Mouse (Mus musculus) spleen, adult 18-20 months (tissue): ENCODE results near the gene Prss16.

Source experiments
- DNase-seq, 2 experiments: peaks; one replicate each; pipeline ENCODE4 v3.0.0; 2022; ENCODE audit warnings: mixed read lengths in 2 of 2

The Prss16 gene

DNA sequence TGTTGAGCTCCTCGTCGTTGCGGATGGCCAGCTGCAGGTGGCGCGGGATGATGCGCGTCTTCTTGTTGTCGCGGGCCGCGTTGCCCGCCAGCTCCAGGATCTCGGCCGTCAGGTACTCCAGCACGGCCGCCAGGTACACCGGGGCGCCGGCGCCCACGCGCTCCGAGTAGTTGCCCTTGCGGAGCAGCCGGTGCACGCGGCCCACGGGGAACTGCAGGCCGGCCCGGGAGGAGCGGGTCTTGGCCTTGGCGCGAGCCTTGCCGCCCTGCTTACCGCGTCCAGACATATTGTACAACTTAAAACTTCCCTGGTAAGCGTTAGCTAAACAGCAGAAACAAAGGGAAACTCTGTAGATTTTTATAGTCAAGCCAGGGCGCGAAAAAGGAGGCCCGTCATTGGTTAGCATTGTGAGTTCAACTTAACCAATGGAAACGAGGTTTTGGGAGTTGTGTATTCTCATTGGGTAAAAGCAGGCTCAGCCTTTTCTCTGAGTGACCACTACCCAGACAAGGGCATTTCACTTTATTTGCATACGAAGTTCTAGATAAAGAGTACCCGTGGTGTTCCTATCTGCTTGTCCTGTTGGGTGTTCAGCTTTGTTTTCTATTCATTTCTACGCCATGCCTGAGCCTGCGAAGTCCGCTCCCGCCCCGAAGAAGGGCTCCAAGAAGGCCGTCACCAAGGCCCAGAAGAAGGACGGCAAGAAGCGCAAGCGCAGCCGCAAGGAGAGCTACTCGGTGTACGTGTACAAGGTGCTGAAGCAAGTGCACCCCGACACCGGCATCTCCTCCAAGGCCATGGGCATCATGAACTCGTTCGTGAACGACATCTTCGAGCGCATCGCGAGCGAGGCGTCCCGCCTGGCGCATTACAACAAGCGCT lies 26.0 kb upstream of the Prss16 start, which contains the start of the genes Hist1h2ah and Hist1h2bk:
Gene Hist1h2ah, minus strand, starts transcription at position 302 of the 882 bp plus-strand sequence.
Gene Hist1h2bk, plus strand, starts transcription at position 604 of the 882 bp plus-strand sequence.
- DNase-seq, result peak; percentile 53 to 63

DNA sequence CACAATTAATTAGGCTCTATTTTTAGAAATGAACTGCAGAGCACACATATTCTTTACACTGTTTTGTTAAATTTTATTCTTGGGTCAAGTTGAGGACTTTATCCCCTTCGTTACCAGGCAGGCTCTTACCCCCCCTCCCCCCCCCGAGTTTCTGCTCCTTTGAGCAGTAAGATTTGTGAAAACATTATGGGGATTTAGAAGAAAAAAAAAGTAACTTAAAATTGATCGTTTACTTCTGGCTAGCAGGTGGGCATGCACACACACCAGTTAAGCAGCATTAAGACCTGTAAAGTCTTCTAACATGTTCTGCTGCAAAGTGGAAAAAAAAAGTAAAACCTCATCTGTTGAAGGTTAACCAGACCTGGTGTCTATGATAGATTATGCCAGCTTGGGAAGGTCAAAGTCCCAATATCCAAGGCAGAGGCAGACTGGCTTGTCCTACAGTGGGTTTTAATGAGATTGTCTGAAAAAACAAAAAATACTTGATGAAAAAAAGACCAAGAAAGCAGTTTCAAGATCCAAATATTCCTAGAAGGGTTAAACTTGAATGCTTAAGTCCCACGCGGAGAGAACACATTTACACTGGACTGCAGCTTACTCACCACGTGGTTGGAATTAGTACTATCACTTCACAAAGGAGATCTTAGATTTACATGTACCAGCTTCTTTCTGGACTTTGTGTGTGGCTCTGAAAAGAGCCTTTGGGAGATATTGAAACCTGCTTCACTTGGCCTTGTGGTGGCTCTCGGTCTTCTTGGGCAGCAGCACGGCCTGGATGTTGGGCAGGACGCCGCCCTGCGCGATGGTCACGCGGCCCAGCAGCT lies 25.1 kb upstream of the Prss16 start:
- no peak for DNase-seq

DNA sequence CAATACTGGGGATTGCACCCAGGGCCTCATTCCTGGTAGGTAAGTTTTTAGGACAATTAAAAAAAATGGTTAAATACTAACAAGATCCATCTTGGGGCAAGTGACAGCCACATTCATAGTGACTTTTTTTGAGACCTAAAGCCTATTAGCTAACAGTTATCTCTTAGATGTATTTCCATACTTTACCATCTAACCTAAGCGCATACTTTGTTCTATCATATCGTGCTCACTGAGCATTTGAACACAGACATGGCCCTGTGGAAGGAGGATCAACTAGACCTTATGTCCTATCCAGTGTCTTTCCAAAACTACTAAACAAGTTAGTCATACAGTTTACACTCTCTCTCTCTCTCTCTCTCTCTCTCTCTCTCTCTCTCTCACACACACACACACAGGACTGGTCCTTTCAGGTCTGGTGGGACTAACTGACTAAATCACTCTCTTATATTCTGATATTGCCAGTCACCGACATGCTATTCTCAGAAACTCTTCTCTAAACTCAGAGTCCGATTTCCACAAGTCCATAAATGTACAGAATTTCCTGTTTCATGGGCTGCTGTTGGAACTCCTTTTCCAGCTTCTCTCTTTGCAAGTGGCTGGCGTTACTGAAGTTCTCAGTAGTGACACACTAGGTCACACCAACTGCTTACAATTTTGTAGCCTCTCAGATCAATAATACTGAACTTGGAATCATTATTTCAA lies 24.4 kb upstream of the Prss16 start:
- no peak for DNase-seq

DNA sequence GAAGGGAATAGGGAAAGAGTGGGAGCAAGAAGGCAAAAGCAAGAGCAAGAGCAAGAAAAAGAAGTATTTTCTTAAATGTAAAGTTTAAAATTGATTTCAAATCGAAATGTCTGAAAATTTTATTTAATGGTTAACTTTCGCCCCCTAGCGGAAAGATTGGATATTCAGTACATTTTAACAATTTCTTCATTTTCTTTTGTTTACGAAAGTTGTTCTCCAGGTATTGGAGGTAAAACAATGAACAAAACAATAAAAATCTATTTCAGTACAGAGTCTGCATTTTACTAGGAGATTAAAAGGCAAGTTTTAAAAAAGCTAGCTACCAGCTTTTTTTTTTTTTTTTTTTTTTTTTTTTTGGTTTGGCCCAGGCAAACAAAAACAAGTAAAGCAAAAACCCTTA lies 21.0 kb upstream of the Prss16 start:
- no peak for DNase-seq

DNA sequence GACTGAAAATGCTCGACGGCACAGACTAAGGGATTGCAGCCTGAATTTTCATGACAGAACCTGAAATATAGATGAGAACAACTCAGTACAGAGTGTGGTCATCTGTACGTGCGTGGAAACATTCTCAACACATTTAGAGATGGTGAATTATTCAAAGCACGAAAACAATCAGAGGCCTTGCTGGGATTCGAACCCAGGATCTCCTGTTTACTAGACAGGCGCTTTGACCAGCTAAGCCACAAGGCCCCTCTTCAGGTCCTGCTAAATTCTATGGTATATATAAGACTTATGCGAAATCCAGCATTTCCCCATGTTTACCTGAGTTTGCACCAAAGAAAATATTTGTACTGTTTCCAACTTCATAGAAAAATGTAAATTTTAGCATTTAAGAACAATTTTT lies 20.4 kb upstream of the Prss16 start:
- no peak for DNase-seq

DNA sequence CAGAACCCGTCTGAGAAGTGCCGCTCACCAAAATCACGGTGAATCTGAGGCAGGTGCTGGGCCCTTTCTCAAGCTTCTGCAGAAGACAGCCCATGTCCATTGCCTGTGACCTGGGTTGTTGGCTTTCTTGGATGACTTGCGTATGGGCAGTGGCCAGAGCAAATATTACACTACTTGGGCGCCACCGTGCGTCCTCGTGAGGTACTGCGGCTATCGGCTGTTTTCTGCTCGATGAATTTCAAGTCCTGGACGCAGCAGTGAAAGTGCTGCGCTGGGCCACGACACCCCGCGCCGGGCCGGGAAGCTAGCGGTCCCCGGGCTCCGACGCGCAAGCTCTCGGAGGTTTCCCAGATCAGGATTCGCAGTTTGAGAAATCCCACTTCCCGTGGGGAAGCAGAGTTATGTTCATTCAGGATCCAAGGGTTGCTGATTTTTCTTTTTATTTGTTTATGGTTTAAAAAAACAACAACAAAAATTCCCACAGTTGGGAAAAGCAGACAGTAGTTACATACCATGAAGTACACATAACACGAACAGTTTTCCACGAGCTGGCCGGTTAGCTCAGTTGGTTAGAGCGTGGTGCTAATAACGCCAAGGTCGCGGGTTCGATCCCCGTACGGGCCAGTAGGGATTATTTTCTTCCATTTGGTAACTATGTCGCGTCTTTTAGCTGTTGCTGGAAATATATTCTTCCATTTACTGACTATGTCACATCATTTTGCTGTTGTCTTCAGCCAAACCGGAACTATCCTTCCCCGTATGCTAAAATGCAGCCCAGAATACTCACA lies 19.3 kb upstream of the Prss16 start:
- peak; percentile 82 to 94 for DNase-seq

DNA sequence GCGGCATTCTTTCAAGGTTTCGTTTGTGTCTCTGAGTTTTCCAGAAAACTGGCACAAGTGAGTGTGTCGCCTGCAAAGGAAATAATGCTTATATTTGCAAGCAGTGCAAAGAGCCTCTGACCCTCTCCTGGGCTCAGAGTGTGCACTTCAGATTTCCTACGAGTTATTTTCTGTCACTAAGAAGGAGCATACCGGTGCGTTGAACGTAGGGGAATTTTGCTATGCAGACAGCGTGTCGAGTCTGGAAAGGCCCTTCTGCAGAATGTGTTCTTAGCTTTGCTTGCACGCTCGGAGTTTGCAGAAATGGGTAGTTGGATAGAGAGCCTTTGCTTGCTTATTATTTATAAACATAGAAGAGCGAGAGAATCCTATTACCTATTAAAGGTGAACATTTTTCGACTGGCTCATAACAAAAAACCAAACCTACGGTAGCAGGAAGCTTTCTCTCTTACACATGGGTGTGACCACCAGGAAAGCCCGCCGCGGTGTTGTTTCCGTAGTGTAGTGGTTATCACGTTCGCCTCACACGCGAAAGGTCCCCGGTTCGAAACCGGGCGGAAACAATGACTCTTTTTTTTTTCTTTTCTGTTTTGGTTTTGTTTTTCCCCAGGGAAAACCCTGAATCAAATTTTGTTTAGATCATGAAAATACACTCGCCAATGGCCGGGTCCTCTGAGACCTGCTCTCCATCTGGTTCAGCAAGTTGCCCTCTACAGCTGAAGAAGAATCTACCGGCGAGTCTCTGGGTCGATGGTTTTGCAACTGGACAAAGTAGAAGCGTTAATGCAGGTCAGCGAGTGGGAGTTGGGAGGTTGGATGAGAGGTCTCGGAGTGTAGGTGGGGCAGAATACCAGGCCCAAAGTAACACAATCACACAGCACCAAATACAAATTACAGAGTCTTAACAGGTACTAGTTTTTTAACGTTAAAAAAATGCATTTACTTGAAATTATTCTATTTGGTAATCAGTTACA lies 16.8 kb upstream of the Prss16 start:
- DNase-seq, result peak; percentile 67 to 80

DNA sequence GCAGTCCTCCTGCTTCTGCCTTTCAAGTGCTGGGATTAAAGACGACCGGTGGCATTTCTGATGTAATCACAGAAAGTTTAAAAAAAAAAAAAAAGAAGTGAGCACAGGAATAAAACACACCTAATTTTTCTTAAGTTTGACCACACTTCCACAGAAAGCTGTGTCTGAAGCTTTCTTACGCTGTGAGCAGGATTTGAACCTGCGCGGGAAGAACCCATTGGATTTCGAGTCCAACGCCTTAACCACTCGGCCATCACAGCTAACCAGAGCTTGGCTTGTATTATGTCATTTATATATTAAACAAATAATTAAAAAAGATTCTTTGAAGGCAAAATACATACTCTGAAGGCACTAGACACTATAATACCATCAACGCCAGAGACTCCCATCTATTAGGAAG lies 12.7 kb upstream of the Prss16 start:
- peak; percentile 51 to 67 for DNase-seq

DNA sequence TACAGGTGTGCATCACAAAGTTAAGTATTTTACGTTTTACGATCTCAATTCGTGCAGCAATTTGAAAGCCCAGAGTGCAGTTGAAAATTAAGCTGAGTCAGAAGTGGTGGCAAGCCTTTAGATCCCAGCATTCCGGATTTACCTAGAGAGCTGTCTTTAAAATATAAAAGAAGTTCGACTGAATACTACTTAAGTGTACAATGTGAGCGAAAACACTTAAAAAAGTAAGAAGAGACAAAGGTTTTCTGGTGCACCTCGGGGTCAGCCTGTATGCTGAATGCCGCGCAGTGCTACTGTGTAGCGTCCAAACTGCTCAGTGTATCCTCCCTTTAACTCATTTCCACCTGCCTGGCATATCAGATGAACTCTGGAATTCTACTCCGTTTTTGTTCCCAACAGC lies 12.0 kb upstream of the Prss16 start:
- DNase-seq, result no peak

DNA sequence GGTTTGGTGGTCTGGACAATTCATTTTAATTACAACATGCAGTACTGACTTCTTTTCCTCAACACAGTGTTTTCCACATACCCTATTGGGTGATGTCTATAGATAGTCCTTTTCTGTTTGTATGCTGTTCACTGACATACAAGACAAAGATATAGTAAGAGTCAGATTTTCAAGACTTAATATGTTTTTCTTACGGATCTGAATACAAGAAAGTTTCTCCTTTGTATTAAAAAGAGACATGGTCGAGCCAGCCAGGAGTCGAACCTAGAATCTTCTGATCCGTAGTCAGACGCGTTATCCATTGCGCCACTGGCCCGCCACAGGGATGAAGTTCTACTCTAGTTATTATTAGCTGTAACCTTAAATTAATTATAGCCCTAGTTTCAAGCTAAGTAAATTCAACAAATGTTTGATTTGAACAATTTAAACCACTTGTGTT lies 11.4 kb upstream of the Prss16 start:
- peak in 1 of 2 experiments; percentile 57 for DNase-seq

DNA sequence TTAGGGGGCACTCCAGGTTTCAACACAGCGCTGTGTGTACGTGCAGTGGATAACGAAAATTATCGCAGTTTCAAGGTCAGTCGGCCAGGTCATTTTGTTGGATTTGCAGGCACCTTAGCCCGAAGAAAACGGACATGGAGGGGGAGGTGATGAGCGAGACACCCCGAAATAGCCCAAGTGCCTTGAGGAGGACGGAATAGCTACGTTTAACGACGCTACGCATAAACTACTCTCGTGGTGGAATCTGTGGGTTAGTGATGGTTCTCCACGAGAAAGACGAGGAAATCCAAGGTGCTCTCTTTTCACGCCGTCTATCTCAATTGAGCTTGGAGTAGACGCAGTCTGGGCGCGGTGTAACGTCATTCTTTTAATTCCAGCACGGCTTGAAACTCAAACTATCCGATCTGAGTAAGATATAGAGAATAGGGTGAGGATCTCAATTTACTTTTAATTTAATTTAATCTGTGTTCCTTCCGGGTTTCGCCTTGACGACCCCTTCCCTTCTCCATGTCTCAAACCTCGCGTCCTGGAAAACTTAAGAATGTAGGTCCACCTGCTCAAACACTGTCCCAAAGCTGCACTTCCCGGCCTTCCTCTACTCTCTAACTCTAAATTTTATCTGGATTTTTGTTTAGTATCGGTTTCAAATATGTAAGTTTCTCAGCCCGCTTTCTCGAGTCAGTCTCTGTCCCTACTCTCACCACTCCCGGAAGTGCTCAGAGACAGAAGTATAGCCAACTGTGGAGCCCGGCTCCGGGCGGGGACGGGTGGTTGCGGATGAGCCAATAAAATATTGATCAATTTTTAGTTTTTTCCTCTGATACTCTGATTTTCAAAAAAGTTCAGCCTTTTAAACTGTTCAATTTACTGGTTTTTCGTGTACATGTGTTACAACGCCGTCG lies 10.6 kb upstream of the Prss16 start:
- no peak for DNase-seq

DNA sequence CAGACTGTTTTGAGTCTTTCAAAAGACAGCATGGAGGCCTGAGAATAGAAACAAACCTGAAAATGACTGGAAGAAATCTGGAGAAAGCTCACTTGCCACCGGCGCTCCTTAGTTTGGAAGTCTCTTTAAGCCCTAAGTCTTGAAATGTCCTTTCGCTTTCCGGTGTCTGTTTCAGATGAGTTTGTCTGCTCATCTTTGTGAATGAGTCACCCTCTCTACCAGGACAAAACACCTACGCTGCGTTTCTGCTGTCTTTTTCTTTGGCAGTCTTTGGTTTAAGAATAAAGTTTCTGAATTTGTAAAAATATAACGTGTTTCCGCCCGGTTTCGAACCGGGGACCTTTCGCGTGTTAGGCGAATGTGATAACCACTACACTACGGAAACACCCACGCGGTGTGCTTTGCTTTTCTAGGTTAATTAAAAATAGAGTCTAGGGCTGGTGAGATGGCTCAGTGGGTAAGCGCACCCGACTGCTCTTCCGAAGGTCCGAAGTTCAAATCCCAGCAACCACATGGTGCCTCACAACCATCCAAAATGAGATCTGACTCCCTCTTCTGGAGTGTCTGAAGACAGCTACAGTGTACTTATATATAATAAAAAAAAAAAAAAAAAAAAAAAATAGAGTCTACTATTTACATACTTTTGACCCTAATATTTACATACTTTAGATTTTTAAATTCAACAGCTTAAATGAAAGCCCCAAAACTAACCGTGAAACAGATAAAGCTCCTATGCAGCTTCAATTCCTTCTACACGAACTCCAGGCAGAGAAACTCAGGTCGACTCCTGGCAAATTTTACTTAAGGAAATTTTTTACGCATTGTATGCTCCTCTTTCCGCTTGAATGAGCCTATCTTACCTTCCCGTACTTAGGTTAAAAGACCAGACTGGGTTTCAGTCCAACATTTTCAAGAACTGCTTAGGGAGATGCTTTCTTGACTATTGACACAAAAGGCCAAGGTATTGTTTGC lies 6.2 kb upstream of the Prss16 start:
- peak; percentile 59 to 78 for DNase-seq

DNA sequence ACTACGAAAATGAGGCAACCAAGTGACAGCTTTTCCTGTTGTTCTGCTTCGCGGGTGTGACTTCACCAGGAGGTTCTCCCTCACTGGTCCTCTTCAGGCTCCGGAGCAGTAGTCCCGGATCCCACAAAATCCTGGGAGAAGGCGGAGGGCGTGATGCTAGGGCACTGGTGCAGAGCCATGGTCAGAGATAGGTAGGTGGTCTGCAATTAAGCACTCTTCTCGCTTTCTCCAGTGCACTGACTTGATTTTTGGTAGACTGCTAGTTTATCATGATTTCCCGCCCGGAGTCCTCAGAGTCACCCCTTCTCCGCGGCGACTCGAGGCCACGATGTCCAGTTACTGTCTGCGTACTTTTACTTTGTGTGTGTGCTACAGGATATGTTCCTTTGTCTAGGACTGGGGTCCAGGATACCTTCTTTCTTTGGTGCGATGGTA lies 4.9 kb upstream of the Prss16 start:
- DNase-seq, result no peak

DNA sequence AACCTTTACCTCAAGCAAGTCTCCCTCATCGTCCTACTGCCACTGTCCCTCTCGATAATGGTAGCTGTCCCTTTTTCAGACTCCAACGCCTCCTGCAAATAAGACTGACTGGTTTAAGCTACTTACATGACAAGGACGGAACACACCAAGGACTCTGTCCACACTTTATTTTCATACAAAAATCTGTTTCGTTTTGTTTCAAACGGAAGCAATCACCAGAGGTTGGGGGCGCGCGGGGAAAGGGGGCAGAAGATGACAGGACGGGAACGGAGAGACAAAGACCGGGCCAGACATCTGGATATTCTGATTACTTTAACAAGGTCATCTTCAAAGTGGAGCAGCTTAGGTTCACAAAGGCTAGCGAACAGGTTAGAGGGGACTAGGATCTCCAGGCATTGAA lies 4.2 kb upstream of the Prss16 start:
- DNase-seq, result no peak

DNA sequence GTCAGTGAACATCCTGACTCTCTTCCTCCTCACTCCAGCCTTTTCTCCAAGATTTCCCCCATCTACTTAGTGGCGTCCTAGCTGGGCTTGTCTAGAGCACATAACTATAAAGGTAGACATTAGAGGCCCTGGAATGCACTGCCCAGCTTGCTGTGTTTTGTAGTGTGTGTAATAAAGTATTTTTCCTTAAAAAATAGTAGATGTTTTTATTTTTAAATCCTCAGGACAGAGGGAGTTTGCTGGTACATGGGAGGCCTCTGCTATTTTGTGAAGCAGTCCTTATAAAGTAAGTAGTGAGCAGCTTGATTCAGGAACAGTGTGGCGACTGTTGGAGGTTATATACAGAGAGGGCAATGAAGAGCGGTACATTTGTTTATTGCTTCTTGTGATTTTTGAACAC lies 835 bp downstream of the Prss16 start:
- DNase-seq, result no peak

DNA sequence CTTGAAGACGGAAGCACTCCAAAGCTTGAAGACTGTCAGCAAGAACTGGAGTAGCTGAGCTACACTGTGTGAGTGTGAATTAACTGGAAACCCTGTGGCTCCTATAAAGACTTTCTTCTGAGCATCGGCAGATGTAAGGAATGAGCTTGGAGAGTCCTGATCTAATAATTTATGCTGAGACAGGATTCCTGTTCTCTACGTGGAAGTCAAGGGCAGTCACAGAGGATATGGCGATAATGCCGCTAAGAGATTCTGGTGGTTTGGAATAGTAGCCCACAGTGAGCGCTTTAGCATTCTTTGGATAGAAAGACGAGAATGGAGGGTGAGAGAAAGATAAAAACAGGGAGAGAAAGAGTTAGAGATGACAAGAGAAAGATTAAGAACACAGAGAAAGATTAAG lies 1.7 kb downstream of the Prss16 start:
- no peak for DNase-seq

DNA sequence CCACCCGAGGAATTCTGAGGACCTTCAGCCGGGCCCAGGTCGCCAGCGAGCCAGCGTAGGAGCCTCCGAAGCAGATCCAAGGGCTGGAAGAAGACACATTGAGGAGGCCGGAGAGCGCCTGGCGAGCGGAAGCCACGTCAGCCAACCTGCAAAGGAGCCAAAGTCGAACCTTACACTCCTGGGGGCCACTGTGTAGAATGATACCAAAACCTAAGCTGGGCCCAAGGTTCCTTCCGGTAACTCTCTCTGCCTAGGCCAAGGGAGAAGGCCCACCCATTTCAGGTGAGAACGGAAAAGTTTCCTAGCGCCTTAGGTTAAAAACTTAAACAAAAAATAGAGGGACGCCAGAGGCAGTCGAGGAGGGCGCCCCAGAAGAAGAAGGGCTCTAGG lies 2.4 kb downstream of the Prss16 start:
- no peak for DNase-seq

DNA sequence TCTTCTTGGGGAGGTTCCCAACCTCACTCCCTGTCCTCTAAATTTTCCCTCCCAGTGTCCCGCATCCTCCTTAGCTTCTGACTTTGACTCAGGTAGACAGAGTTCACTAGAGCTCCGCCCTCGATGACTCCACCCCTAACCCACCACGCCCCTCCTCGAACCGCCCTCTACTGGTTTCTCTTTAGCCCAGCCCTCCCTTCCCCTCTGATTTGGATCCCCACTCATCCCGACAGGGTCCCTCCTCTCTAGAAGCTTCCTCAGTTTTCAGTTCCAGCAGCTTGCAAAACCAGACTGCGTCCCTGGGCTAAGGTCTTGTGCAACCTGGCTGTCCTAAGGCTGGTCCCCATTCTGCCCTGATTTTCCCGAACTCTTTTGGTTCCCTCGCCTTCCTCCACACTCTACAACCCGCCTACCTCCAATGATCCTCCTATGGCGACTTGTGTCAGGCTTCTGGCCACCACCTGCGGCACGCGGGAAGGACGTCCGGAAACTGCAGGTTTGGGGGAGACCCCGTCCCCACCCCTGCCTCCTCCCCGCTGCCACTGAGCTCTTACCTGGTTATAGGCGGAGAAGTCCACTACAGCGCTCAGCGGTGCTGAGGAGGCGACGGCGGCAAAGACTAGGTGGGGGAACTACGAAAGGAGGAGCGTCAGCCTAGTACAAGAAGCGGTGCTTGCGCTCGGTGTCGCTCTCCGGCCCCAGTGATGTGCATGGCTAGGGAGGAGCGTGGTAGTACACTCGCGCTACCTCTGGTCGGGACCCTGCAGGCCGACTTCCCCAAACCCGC lies 3.0 kb downstream of the Prss16 start:
- DNase-seq, result peak; percentile 60 to 76
